In genomic region chr7:45211851-45212251, GRCm38 (mm10) we compare ENCODE assay signal across 8 mouse cellular contexts. TPM values are rescaled to one million over a fixed set of nuclear protein-coding genes. Genes with fewer than 3 reads are reported as not detected.
DNase-seq lines count a peak whose midpoint lies in the region; ATAC-seq and TF ChIP-seq lines count a peak whose summit lies in the region.

Dkkl1 (minus strand) TSS chr7:45212147.

- TF ChIP-seq CTCF in heart, adult 2 months (IDR thresholded peaks at IDR 0.05) = no peak

- no peak within 1 kb of the TSS; the same call in 1 of the 2 replicates for H3K9ac ChIP-seq in heart, embryonic 15.5 days
- no peak within 1 kb of the TSS for H3K9ac ChIP-seq in heart, adult 2 months (ENCODE audit: low read depth, low read length)
- no peak within 1 kb of the TSS for H3K9ac ChIP-seq in liver, embryonic 12.5 days

- no peak for DNase-seq in heart, adult 2 months
- peak; percentile 73 for DNase-seq in ES-CJ7 (ENCODE audit: low read depth, low spot score)
- DNase-seq in right cerebral cortex, adult 18-20 months = no peak
- no peak for DNase-seq in gastrocnemius, postnatal 10 days
- DNase-seq in cerebellum, adult 11 months = no peak

- peaks cover 26% of the 10 kb centered on the region for H3K27me3 ChIP-seq in heart, embryonic 15.5 days
- H3K27me3 ChIP-seq in heart, adult 2 months (ENCODE audit: control insufficient read depth, insufficient read depth, low read length) = no peaks in the 10 kb centered on the region; the same call in 1 of the 2 replicates
- H3K27me3 ChIP-seq in liver, embryonic 12.5 days (replicated peaks) = peaks cover 65% of the 10 kb centered on the region

- no peaks in the 10 kb centered on the region for H3K9me3 ChIP-seq in heart, embryonic 15.5 days (replicated peaks)
- no peaks in the 10 kb centered on the region; the same call in 1 of the 2 replicates for H3K9me3 ChIP-seq in liver, embryonic 12.5 days (replicated peaks)

- TF ChIP-seq POLR2A in heart, adult 2 months (IDR thresholded peaks at IDR 0.05; ENCODE audit: insufficient read depth, low read depth, low read length) = no peak

- H3K79me2 ChIP-seq in heart, adult 2 months (replicated peaks; ENCODE audit: control insufficient read depth, insufficient read depth, low read length) = no peaks in the 10 kb centered on the region

- no peak within 1 kb of the TSS for H3K27ac ChIP-seq in heart, embryonic 15.5 days
- H3K27ac ChIP-seq in heart, adult 2 months = no peak within 1 kb of the TSS
- H3K27ac ChIP-seq in liver, embryonic 12.5 days = no peak within 1 kb of the TSS

- peaks cover 17% of the 10 kb centered on the region for H3K4me1 ChIP-seq in heart, embryonic 15.5 days (replicated peaks)
- H3K4me1 ChIP-seq in heart, adult 2 months (ENCODE audit: control insufficient read depth, insufficient read depth, low read length) = no peaks in the 10 kb centered on the region
- H3K4me1 ChIP-seq in liver, embryonic 12.5 days = peaks cover 35% of the 10 kb centered on the region

- no peak for ATAC-seq in heart, embryonic 15.5 days (replicated peaks; ENCODE audit: insufficient number of reproducible peaks, insufficient read depth, low FRiP score, low read depth)
- ATAC-seq in granulocyte monocyte progenitor cell, adult 5-6 weeks (replicated peaks; ENCODE audit: poor library complexity, severe bottlenecking) = peak; percentile 78
- peak; percentile 57 for ATAC-seq in liver, embryonic 12.5 days

- peak within 1 kb of the TSS; percentile 16 for H3K4me3 ChIP-seq in heart, embryonic 15.5 days
- no peak within 1 kb of the TSS for H3K4me3 ChIP-seq in heart, adult 2 months
- H3K4me3 ChIP-seq in liver, embryonic 12.5 days = peak within 1 kb of the TSS; percentile 23

- H3K36me3 ChIP-seq in heart, embryonic 15.5 days = no peaks in the 10 kb centered on the region
- no peaks in the 10 kb centered on the region for H3K36me3 ChIP-seq in heart, adult 2 months (ENCODE audit: control insufficient read depth, insufficient read depth, low read length)
- H3K36me3 ChIP-seq in liver, embryonic 12.5 days = no peaks in the 10 kb centered on the region

- H3K4me2 ChIP-seq in heart, embryonic 15.5 days = peak within 1 kb of the TSS; percentile 52
- H3K4me2 ChIP-seq in liver, embryonic 12.5 days = peak within 1 kb of the TSS; percentile 71

- WGBS in heart, embryonic 15.5 days = 5% methylated on average over 17 of the region's 17 CpGs
- 7% methylated on average over 17 of the region's 17 CpGs for WGBS in heart, adult 2 months
- WGBS in liver, embryonic 12.5 days (ENCODE audit: insufficient replicate concordance) = 4% methylated on average over 17 of the region's 17 CpGs

- TF ChIP-seq EP300 in heart, adult 2 months (IDR thresholded peaks at IDR 0.05; ENCODE audit: insufficient read depth, low read depth, low read length) = no peak

- intact Hi-C loops in heart, adult 2 months (cut with DNase I) = no loop called here

RNA-seq across cellular contexts. Expression of gene Dkkl1, which starts in this region (rescaled TPM):
- polyA plus RNA-seq in heart, embryonic 15.5 days (2015; fragmentation: Nextera tagmentation; extraction: Ambion mirVana) = 0.90 and 1.2 TPM in 2 replicates
- not detected for total RNA-seq in heart, adult 2 months (2021)
- polyA plus RNA-seq in heart, adult 2 months (2012; rRNA removed) = 0.37 and 0.73 TPM in 2 replicates
- 2.3 and 9.5 TPM in 2 replicates for total RNA-seq in granulocyte monocyte progenitor cell, adult 5-6 weeks (2014; fragmentation: Nextera tagmentation)
- 0.77 TPM in 1 of 2 replicates, not detected in the other for total RNA-seq in granulocyte monocyte progenitor cell, adult 5-6 weeks (2017)
- 1.9 and 3.0 TPM in 2 replicates for polyA plus RNA-seq in liver, embryonic 12.5 days (2016; fragmentation: Nextera tagmentation; extraction: Ambion mirVana)
- total RNA-seq in gastrocnemius, postnatal 10 days (2021) = not detected
